Mouse (Mus musculus): ENCODE measurements at regions not wholly inside any gene's neighbourhood (a gene's known extent, or its start where the extent isn't known, plus 50 kb on each side); places are given as distances from the start of the nearest gene placed in this dataset.

DNA sequence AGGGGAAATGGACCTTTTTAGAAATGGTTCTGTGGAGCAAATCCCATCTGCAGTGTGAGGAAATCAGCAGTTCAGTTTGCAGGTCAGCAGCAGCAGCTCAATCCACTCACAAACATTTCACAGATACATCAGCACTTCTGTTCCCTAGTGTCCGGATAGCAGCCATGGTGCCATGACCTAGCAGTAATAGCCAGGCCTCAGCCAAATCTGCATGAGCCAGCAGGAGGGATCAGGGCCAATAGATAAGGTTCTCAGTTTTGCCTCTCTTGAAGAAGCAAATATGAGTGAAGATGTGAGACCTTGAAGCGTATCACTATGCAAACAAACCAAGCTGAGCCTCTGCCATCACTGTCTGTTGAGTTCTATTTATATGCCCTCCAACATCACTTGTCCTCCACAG is 380.7 kb upstream of the Chrm3 start:
- DNase-seq (ENCODE audit: low spot score): no peak

DNA sequence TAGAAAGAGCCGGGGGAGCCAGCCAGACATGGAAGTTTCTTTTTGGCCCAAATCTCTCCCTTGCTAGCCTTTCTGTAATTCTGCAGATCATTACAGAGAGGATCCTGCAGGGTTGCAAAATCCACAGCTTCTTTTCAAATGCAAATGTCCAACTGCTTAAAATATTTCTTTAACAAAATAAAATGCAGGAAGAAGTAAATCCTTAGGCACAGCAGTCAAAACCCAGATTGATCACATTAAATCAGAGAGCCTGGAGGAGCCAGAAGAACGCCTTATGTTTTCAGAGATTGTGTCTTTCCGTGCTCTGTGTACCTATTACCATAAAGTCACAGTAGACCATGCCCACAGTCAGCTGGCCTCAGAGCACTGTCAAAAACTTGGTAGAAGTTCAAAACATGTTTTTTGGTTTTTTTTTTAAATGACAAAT is 365.1 kb upstream of the Chrm3 start:
- DNase-seq (ENCODE audit: low spot score): no peak

DNA sequence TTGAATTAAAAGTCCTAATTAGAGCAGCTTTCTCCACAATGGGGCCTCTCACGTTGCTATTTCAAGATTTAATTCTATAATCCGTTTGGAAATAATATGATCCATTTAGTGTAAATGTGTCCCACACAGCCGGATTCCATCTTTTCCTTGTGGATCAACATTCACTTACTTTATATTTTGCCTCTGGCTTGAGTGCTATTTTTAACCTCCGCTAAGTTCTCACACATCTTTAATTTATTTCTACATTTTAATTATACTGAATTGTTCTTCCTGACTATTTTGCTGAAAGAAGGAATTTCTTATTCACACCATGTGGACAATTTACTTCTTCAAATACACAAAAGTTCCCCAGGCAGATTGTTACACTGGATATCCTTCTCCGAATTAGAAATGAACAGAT is 364.7 kb upstream of the Chrm3 start:
- no peak for DNase-seq (ENCODE audit: low spot score)

DNA sequence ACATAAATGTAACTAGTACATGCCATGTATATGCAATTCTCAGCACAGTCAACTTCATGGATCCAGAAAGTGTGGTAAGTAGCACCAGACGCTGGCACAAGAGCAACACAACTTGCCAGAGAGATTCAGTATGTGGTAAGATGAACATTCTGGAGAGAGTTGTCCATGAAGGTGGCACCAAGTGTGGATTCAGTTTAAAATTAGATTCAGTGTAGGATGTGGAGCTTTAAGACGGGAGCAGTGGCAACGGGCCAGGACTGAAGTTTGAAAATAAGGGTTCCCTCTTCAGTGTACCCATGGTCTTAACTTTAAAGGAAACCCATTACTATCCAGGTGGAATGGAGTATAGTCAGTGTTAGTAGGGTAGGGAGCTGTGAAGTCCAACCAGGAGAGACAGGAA is 360.0 kb upstream of the Chrm3 start:
- no peak for DNase-seq (ENCODE audit: low spot score)

DNA sequence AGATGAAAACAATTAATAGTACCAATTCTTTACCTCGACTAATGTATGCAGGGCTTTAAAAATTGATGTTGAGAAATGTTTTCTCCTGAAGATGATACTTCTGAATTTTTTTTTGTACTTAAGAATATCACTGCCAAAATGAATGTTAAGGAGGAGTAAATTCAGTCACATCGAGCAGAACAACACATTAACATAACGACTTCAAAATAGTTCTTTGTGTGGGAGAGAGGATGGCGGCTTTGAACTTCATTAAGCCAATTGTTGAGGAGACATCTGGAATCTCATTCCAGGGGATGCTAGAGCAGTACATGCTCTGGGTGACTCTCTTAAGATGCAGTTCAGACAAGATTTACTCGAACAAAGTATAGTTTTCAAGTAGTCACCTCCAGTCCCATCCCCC is 350.8 kb upstream of the Chrm3 start:
- no peak for DNase-seq (ENCODE audit: low spot score)

DNA sequence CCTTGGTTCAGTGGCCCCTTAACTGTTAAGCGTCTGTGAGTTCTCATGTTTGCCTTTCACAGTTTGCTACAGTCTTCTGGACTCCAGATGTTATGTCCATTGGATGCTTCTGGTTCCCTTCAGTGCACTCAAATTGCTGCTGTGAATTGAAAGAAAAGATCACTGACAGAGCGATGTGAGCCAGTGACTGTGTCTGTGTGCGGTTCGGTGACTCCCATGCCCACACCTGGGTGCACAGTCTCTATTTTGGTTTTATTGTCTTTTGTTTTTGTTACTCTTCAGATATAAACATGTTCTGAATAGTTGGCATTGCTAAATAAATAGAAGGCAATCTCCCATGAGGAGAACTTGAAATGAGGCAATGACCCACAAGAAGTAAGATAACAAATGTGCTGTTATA is 350.3 kb upstream of the Chrm3 start:
- DNase-seq (ENCODE audit: low spot score): no peak

DNA sequence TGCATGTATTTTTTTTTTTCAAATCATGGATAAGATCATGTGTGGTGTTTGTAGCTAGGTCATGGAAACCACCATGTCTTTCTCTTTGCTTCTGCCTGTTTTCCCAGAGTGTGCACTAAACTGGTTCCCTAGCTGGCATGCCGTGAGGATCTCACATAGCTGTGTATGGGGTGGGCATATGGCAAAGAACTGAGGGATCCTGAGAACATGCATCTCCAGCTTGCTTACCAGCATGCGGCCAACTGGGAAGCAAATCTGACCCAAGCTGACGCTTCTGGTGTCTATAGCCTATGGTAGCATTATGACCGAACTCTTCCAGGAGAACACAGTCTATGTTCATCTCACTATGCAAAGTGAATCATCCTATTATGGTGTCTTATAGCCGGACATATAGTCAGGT is 336.5 kb upstream of the Chrm3 start:
- no peak for DNase-seq (ENCODE audit: low spot score)

DNA sequence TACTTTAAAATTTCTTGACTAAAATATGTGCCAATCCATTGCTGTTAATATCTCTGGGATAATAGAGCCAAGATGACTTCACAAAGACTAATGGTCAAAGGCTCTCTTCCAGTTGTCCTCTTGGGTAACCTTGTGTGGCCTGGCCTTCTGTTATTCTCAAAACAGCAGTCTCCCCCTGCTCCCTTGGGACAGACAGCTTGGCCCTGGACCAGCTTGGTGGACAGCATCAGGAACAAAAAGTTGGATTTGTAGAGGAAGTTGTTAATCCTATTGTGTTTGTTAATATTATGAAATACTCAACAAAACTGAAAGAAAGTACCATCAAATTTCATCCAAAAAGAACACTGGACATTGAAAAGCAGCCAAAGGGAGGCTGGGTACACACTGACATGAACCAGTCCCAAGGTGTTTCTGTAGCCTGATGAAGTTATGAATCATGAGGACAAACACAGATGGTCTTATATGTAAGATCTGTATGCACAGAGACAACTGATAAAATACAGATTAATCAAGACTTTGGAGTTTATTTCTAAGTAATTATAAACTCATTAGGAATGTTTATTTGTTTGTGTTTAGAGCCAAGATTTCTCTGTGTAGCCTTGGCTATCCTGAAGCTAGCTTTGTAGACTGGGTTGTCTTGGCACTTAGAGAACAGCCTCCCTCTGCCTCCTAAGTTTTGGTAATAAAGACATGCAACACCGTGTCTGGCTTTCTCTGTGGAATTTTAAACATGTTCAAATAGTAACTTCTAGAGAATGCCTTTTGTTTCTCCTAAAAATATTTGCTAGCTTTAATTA is 335.7 kb upstream of the Chrm3 start:
- DNase-seq (ENCODE audit: low spot score): no peak

DNA sequence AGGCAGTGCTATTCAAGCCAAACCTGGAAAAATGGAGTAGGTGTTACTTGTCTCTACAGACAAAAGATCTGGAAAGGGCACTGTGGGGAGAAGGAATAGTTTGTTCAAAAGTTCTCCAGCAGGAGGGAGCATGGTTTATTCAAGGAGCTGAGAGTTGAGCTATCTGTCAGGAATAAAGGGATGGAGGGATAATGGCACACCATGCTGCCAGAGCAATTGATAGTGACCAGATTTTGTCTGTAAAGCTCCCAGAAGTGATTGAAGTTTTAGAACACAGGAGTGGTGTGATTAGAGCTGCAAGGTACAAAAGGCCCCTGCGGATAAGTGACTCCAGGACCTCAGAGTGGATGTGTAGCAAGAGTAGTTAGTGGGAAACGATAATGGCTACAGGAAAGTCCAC is 330.7 kb upstream of the Chrm3 start:
- DNase-seq (ENCODE audit: low spot score): no peak

DNA sequence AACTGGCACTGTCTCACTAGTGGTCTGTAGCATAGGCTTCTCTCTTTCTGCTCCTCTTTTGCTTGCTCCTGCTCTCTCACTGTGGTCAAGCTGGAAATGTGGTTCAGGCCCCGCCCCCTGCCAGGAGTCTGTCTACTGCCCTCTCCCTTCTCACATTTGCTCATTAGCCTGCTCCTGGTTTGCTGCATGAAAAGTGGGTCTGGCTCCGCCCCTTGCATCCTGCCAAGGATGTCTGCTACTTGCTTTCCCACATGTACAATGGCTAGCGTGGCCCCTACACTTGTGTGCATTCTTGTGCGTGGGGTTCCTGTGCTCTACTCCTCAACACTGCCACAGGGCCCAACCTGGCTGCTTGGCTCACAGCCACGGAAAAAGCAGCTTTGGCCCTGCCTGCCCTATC is 326.7 kb upstream of the Chrm3 start:
- DNase-seq (ENCODE audit: low spot score): no peak

DNA sequence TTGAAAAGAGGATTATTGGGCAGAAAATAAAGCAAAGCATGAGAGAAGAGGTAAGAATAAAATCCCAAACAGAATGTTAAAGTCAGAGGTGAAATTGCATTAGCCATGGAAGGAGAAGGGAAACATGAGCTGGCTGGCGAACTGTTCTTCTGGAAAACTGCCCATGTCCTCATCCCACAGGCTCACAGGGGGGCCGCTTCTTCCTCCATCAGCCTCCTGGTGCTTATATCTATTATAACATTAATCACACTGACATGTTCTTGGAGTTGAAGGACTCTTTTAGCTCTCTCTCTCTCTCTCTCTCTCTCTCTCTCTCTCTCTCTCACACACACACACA is 293.4 kb upstream of the Chrm3 start:
- no peak for DNase-seq (ENCODE audit: low spot score)

DNA sequence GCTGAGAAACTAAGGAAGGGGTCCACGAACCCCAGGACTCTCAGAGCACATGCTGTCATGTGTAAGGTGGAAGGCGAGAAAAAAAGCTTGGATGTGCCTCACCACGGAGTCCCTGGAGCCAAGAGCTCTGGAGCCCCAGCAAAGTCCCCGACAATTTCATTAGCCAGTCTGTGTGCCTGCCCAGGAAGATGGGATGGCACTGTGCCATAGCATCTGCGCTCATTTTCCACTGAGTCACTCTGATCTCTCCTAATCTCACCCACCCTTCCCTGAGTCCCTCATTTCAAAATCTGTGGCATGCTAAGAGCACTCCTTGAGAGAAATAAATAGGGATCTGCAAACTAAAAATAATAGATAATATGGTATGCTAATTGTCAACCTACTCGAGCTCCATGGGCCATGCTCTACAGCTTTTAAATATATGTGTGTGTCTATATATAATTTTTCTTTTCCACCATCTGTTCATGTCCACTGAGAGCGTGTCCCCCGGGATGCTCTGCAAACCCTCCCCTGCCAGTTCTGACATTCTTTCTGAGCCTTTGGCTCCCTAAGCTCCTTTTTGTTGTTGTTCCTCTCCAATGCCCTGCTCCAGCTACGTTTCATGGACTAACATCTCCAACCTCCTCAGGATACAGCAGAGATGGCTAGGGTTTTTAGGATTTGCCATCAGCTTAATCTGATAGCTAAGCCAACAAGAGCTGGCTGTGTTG is 292.9 kb upstream of the Chrm3 start:
- DNase-seq (ENCODE audit: low spot score): no peak

DNA sequence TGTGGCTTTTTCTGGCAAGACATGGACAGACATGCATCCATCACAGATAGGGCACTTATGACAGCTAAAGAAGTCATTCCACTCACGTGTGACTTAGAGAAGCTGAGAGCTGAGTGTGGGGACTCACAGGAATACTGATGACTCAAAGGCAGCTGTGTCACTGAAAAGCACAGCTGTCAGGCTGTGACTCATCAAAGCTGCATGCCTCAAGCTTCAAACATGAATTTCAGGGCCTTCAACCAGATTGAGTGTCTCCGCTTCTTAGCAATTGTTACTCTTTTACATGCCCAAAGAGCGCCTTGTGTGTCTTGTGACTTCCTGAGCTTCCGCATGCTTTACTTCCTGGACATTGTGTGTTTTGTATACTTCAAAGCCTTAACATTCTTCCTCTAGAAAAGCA is 276.2 kb upstream of the Chrm3 start:
- no peak for DNase-seq (ENCODE audit: low spot score)

DNA sequence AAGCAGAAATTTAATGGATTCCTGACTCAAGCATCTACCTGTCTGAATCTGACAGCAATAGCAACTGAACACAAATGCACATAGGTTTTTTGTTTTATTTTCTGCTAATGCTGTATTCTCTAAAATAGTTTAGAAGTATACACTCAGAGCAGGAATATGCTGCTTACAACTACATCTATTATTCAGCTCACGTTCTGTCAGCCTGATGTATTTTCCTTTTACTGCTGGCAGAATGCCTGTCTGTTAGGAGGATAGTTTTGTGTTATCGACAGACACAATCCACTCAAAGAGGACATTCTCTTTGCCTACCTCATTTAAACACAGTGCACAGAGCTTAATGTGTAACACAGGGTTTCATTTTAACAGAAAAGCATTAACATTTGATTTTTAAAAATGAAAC is 269.8 kb upstream of the Chrm3 start:
- DNase-seq (ENCODE audit: low spot score): no peak

DNA sequence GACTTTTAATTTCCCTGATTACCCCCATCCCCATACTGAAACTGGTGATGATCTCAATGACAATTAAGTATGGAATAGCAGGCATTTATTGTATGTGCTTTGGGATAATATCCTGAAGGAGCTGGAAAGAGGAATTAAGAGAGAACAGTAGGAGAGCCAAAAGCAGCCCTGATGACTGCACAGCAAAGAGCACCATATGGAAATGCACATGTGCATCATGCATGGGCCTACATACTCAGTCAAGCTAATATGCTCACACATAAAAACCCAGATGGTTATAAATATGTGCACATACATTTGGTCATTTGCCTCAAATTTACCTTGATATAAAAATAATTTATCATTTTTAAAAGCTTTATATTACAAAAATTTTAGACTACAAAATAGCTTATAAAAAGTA is 259.0 kb upstream of the Chrm3 start:
- DNase-seq (ENCODE audit: low spot score): no peak

DNA sequence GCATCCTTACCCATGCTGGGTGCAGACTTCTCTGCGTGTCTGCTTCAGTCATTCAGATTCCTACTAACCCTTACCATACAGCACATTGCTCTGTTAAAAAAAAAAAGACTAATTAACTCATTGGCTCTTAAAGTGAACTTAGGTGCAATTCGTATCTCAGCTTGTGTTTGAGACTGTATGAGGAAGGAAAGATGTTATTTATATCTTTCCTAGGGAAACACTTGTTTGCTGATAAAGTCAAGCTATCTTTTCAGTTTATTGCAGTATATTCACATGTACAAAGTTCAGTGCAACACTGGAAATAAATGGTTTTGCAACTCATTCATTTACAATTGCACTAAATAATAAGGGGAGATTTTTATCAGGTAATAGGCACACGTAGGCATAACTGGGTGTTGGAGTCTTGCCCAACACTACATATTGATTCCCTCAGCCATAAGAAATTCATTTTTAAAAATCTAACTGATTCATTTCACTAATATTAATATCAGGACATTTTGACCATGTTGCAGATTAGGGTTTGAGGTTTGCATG is 257.8 kb upstream of the Chrm3 start:
- no peak for DNase-seq (ENCODE audit: low spot score)

DNA sequence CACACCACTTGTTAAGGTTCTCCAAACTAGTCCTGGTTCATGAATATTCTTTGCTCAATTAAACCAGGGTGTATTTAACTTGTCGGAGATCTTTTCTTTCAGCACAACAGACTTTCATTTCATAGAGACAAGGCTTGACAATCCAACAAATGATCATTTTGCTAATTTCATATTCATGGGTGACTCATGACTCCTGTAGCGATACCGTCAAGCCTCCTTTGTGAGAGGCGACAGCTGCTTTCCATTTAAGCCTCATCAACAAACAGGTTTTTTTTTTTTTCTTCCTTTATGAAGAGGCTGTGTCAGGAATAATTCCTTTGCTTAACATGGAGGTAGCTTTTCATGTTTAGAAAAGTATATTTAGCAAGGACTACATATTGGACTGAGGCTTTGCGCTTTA is 214.3 kb upstream of the Chrm3 start:
- DNase-seq (ENCODE audit: low spot score): no peak

DNA sequence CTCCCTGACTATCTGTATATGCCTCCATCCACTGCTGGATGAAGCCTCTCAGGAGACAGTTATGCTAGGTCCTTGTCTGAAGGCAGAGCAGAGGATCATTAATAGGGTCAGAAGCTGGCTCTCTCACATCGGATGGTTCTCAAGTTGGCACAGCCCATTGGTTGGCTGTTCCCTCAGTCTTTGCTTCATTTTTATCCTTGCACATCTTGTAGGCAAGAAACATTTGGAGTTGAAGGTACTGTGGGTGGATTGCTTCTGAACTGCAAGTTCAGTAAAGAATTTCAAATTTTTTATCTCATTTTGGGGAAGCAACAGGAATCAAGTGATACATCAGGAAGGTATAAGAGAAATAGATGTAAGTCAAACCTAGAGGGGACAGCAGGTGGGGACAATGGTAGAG is 206.2 kb upstream of the Chrm3 start:
- no peak for DNase-seq (ENCODE audit: low spot score)

DNA sequence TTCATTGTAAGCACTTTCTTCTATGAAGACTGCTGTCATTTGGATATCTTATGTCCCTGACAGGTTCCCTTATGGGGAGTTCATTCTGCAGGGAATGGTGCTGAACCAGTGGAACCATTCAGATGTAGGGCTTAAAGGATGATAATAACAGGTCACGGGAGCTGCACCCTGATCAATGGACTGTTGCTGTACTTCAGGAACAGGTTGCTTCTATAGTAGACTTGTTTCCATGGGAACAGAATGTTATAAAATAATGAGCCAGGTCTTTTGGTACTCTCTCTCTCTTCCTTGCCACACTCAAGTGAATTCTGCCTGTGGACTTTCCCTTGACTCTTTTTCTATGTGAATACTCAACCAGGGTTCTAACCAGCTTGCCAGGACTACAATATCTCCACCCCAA is 196.9 kb upstream of the Chrm3 start:
- DNase-seq (ENCODE audit: low spot score): no peak

DNA sequence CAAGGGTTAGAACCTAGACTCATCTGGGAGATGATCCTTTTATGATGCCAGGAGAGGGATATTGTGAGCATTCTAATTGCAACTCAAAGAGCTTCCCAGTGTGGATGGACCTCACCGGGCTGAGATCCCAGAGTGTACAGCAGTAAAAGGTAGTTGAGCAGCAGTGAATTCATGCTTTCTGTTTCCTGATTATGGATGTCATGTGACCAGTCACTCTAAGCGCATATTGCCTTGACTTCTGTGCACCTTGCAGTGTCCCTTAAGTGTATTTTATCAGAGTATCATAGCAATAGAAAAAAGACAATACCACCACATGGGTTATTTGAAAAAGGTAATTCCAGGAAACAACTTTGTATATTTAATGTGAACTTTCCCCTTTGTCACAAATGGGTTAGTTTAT is 193.9 kb upstream of the Chrm3 start:
- no peak for DNase-seq (ENCODE audit: low spot score)

DNA sequence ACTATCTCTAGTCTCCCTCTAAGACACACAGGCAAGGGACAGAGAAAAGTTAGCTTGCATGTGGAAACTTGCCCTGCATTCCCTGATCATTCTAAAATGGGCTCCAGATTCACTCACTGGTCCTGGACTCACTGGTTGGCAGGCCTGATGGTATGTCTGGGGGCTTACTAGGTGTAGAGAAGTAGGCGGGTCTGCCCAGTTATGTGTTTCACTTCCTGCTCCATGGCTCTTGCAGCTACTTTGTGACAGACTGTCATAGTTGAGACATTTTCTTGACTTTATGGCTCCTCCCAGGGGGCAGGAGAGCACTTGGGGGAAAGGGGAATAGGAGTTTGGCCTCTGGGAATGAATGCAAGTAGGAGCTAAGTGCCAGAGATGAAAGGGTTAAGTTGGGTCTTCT is 182.1 kb upstream of the Chrm3 start:
- DNase-seq (ENCODE audit: low spot score): no peak

DNA sequence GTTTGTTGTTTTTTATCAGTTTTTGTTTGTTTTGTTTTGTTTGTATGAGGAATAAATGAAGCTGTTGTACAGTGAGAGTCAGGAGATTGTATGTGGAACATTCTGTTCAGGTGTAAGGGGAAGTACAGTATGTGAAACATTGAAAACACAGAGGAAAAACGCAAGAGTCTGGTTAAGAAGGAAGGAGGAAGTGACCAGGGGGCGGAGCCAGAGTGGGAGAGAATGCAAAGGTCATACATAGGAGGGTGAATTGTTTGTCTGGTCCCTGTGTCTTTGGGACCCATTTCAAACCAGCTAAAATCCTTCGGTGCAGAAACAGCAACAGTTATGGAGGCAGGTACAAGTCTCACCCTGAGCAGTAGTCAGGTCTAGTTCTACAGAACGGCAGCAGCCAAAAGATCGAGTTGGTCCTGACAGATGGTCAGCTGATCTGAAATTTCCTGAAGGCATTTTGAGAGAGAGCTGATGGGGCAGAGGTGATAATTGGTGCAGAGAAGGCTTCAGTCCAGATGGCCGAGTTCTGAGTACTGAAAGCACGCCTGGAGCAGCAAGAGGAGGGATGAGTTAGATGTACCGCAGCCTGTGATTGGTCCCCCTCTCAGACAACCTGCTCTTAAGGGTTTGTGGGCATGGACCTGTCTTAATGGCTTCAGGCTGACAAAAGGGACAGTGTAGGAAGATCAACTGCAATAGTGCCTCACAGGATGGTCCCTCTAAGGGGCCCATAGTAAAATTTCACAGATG is 179.7 kb upstream of the Chrm3 start:
- no peak for DNase-seq (ENCODE audit: low spot score)
